9 mouse cellular contexts compared by ENCODE assay signal in genomic region chr10:80032799-80033480, GRCm38 (mm10). TPM values are rescaled to one million over a fixed set of nuclear protein-coding genes. Genes with fewer than 3 reads are reported as not detected.
DNase-seq lines count a peak whose midpoint lies in the region; TF ChIP-seq lines count a peak whose summit lies in the region.
"Had no signal": no experiment of that assay in that cellular context is flagged by ENCODE, and none has a peak within 500 bp of the region (broad histone marks: within the 10 kb centered on the region; RNA-seq: fewer than 3 reads in every experiment).

No protein-coding gene starts in this region.

- H3K9me3 ChIP-seq in E14TG2a.4 (ENCODE audit: low read length), result no peaks in the 10 kb centered on the region
- no peaks in the 10 kb centered on the region for H3K9me3 ChIP-seq in megakaryocyte, embryonic 14.5 days
- H3K9me3 ChIP-seq: G1E had no signal

- TF ChIP-seq CTCF in gastrocnemius, adult 2 months (IDR thresholded peaks at IDR 0.05), result no peak
- TF ChIP-seq CTCF in E14TG2a.4 (conservative IDR thresholded peaks at IDR 0.05; ENCODE audit: low read length), result no peak

- H3K4me1 ChIP-seq in E14TG2a.4 (replicated peaks; ENCODE audit: low read depth, low read length), result peaks cover 94% of the 10 kb centered on the region
- peaks cover 99% of the 10 kb centered on the region for H3K4me1 ChIP-seq in megakaryocyte, embryonic 14.5 days

- H3K36me3 ChIP-seq in E14TG2a.4 (ENCODE audit: insufficient read depth, low read length), result peaks cover 64% of the 10 kb centered on the region
- H3K36me3 ChIP-seq in megakaryocyte, embryonic 14.5 days (replicated peaks; ENCODE audit: low read length), result peaks cover 99% of the 10 kb centered on the region

- intact Hi-C loops in gastrocnemius, adult 2 months (cut with DNase I), result loop anchor here (5.0 kb wide), 1 partner anchor 99 kb away; no protein-coding TSS in a partner anchor

- DNase-seq in gastrocnemius, adult 2 months, result peak; percentile 63
- no peak for DNase-seq in gastrocnemius, postnatal 25 days
- DNase-seq in heart, adult 18-20 months, result peak; percentile 74 to 87
- DNase-seq in kidney, postnatal 10 days, result peak; percentile 77
- no peak for DNase-seq in right cerebral cortex, postnatal 36 days (ENCODE audit: low spot score in 2 of 2)
- no peak for DNase-seq in gastrocnemius, postnatal 10 days

- H3K27me3 ChIP-seq in E14TG2a.4 (ENCODE audit: insufficient read depth, low read length), result no peaks in the 10 kb centered on the region
- no peaks in the 10 kb centered on the region for H3K27me3 ChIP-seq in megakaryocyte, embryonic 14.5 days (replicated peaks)

- no peak overlapping the region for H3K4me3 ChIP-seq in gastrocnemius, adult 2 months
- H3K4me3 ChIP-seq in E14TG2a.4 (replicated peaks; ENCODE audit: low read length), result peak overlapping the region; percentile 11; the same call in 1 of the 2 replicates
- H3K4me3 ChIP-seq in megakaryocyte, embryonic 14.5 days (replicated peaks), result peak overlapping the region; percentile 83

- peak overlapping the region; percentile 81 for H3K27ac ChIP-seq in gastrocnemius, adult 2 months

RNA-seq across cellular contexts. Expression of gene Polr2e, which starts 6.7 kb away (rescaled TPM):
- 10 to 100 TPM; 42.0 to 50.9 TPM for total RNA-seq in gastrocnemius, adult 2 months (2021)
- total RNA-seq in gastrocnemius, postnatal 25 days (2021), result 10 to 100 TPM; 43.2 to 45.5 TPM
- 10 to 100 TPM; 92.9 to 97.6 TPM for total RNA-seq in heart, adult 18-20 months (2021)
- 147 and 260 TPM in 2 replicates for polyA plus RNA-seq in megakaryocyte, embryonic 14.5 days (2012; ENCODE audit: insufficient read depth, low replicate concordance)
- 10 to 100 TPM; 62.1 to 62.7 TPM for total RNA-seq in gastrocnemius, postnatal 10 days (2021)

RNA-seq across cellular contexts. Expression of gene Gpx4, which starts 14.0 kb away (rescaled TPM):
- total RNA-seq in gastrocnemius, adult 2 months (2021), result 100 to 1,000 TPM; 552 to 603 TPM
- total RNA-seq in gastrocnemius, postnatal 25 days (2021), result 100 to 1,000 TPM; 527 to 618 TPM
- 1,000 to 10,000 TPM in 1 of 2 experiments, 100 to 1,000 TPM in 1; 983 to 1,022 TPM for total RNA-seq in heart, adult 18-20 months (2021)
- 3,942 and 9,172 TPM in 2 replicates for polyA plus RNA-seq in megakaryocyte, embryonic 14.5 days (2012; ENCODE audit: insufficient read depth, low replicate concordance)
- total RNA-seq in gastrocnemius, postnatal 10 days (2021), result 100 to 1,000 TPM; 380 to 398 TPM

RNA-seq across cellular contexts. Expression of gene Arhgap45, which starts 16.5 kb away (rescaled TPM):
- 1 to 10 TPM in 1 of 2 experiments, under 1 TPM in 1; 0.97 to 1.4 TPM for total RNA-seq in gastrocnemius, adult 2 months (2021)
- total RNA-seq in gastrocnemius, postnatal 25 days (2021), result 1 to 10 TPM; 1.0 to 2.1 TPM
- 1 to 10 TPM; 3.1 to 8.7 TPM for total RNA-seq in heart, adult 18-20 months (2021)
- polyA plus RNA-seq in megakaryocyte, embryonic 14.5 days (2012; ENCODE audit: insufficient read depth, low replicate concordance), result 375 and 477 TPM in 2 replicates
- 1 to 10 TPM; 2.0 to 3.5 TPM for total RNA-seq in gastrocnemius, postnatal 10 days (2021)

RNA-seq across cellular contexts. Expression of gene Abca7, which starts 36.6 kb away (rescaled TPM):
- total RNA-seq in gastrocnemius, adult 2 months (2021), result 1 to 10 TPM; 6.7 to 7.2 TPM
- 1 to 10 TPM; 4.9 to 5.7 TPM for total RNA-seq in gastrocnemius, postnatal 25 days (2021)
- total RNA-seq in heart, adult 18-20 months (2021), result 1 to 10 TPM; 6.5 to 7.6 TPM
- polyA plus RNA-seq in megakaryocyte, embryonic 14.5 days (2012; ENCODE audit: insufficient read depth, low replicate concordance), result 47.4 and 62.2 TPM in 2 replicates
- 1 to 10 TPM; 3.2 to 4.2 TPM for total RNA-seq in gastrocnemius, postnatal 10 days (2021)

RNA-seq across cellular contexts. Expression of gene Cnn2, which starts 44.6 kb away (rescaled TPM):
- total RNA-seq in gastrocnemius, adult 2 months (2021), result 1 to 10 TPM; 3.9 to 9.7 TPM
- 1 to 10 TPM; 8.5 to 9.4 TPM for total RNA-seq in gastrocnemius, postnatal 25 days (2021)
- total RNA-seq in heart, adult 18-20 months (2021), result 10 to 100 TPM; 28.3 to 32.6 TPM
- 1,011 and 1,303 TPM in 2 replicates for polyA plus RNA-seq in megakaryocyte, embryonic 14.5 days (2012; ENCODE audit: insufficient read depth, low replicate concordance)
- 10 to 100 TPM; 26.1 to 38.6 TPM for total RNA-seq in gastrocnemius, postnatal 10 days (2021)

Comparison
In these comparisons a context has a peak if more than half of its experiments do, and no peak if none do; other contexts are left out.
1. DNase-seq: peak in gastrocnemius, adult 2 months (single experiment), heart, adult 18-20 months (2 of 2) and kidney, postnatal 10 days (single experiment); none in gastrocnemius, postnatal 25 days (single experiment), right cerebral cortex, postnatal 36 days (0 of 2) and gastrocnemius, postnatal 10 days (single experiment).